Mouse (Mus musculus): ENCODE measurements at regions not wholly inside any gene's neighbourhood (a gene's known extent, or its start where the extent isn't known, plus 50 kb on each side); places are given as distances from the start of the nearest gene placed in this dataset.

DNA sequence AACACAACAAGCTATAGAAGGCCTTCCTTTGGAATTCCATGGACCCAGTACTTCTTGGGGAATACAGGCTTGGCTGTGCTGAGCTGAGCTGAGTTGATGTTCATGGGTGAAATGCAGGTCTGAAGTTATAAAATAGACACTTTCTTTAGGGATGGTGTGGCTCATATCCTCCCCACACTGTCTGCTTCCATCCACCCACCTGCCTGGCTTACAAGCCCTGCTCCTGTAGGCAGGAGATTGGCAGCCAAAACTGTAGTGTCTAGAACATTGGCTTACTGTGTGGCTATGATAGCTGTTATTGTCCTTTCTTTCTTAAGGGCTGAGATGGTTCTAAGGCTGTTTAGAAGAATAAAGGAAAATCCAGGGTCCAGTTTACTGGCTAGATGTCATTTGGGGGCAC, 286.2 kb upstream of the Cxcr4 start:
- no peak for TF ChIP-seq CEBPB (IDR thresholded peaks at IDR 0.05; ENCODE audit: insufficient read depth, poor library complexity, severe bottlenecking)
- no peak for TF ChIP-seq USF1 (IDR thresholded peaks at IDR 0.05; ENCODE audit: low read depth)

Measured in myocyte (in vitro differentiated cells).